Comparison of ENCODE assay signal across 17 mouse cellular contexts in genomic region chr8:34703351-34703750, GRCm38 (mm10).
DNase-seq lines count a peak whose midpoint lies in the region; ATAC-seq lines count a peak whose summit lies in the region.
"Had no signal": no experiment of that assay in that cellular context is flagged by ENCODE, and none has a peak within 500 bp of the region (broad histone marks: within the 10 kb centered on the region; RNA-seq: fewer than 3 reads in every experiment).

No protein-coding gene starts in this region.

- no peak overlapping the region for H3K27ac ChIP-seq in midbrain, embryonic 14.5 days (replicated peaks; ENCODE audit: low read depth, low read length)
- H3K27ac ChIP-seq in midbrain, embryonic 16.5 days (ENCODE audit: low read length), result no peak overlapping the region
- H3K27ac ChIP-seq in forebrain, embryonic 11.5 days (ENCODE audit: low read depth, low read length), result no peak overlapping the region
- no peak overlapping the region for H3K27ac ChIP-seq in limb, embryonic 11.5 days (replicated peaks; ENCODE audit: low read depth, low read length)
- H3K27ac ChIP-seq: embryonic facial prominence, embryonic 13.5 days; gastrocnemius, adult 2 months; heart, adult 2 months; kidney, embryonic 15.5 days; midbrain, embryonic 12.5 days had no signal

- no peaks in the 10 kb centered on the region for H3K4me1 ChIP-seq in midbrain, embryonic 14.5 days (ENCODE audit: control insufficient read depth, insufficient read depth, low read length)
- H3K4me1 ChIP-seq in midbrain, embryonic 16.5 days (ENCODE audit: control insufficient read depth, insufficient read depth, low read length), result no peaks in the 10 kb centered on the region
- no peaks in the 10 kb centered on the region; the same call in 1 of the 2 replicates for H3K4me1 ChIP-seq in forebrain, embryonic 11.5 days (replicated peaks; ENCODE audit: control insufficient read depth, insufficient read depth, low read length)
- H3K4me1 ChIP-seq in limb, embryonic 11.5 days (ENCODE audit: control insufficient read depth, insufficient read depth, low read length), result no peaks in the 10 kb centered on the region
- H3K4me1 ChIP-seq: kidney, embryonic 15.5 days had no signal

- peak; percentile 25 to 39 for DNase-seq in cerebellum, postnatal 25 days
- DNase-seq in cerebellum, adult 11 months, result no peak
- no peak for DNase-seq in midbrain, embryonic 14.5 days
- DNase-seq in forebrain, embryonic 11.5 days (ENCODE audit: low spot score), result peak; percentile 55
- DNase-seq in limb, embryonic 11.5 days (ENCODE audit: low spot score), result no peak
- no peak for DNase-seq in right cerebral cortex, postnatal 10 days (ENCODE audit: low spot score in 2 of 2)
- no peak for DNase-seq in lung, adult 18-20 months
- DNase-seq: cerebellum, adult 11-12 months; gastrocnemius, adult 2 months; heart, adult 2 months; lung, postnatal 36 days; right cerebral cortex, postnatal 4 days; thymus, adult 2 months had no signal

- ATAC-seq in midbrain, embryonic 14.5 days (ENCODE audit: low FRiP score, low TSS enrichment), result peak; percentile 43; the same call in 1 of the 2 replicates
- ATAC-seq in midbrain, embryonic 16.5 days, result no peak
- ATAC-seq in forebrain, embryonic 11.5 days (replicated peaks; ENCODE audit: low FRiP score), result peak; percentile 53; the same call in 1 of the 2 replicates
- no peak for ATAC-seq in limb, embryonic 11.5 days (ENCODE audit: insufficient number of reproducible peaks, low FRiP score, low TSS enrichment, low read depth)

- no peaks in the 10 kb centered on the region for H3K27me3 ChIP-seq in midbrain, embryonic 14.5 days (ENCODE audit: control insufficient read depth, insufficient read depth, low read length)
- H3K27me3 ChIP-seq in midbrain, embryonic 16.5 days (ENCODE audit: control insufficient read depth, insufficient read depth, low read depth, low read length), result no peaks in the 10 kb centered on the region
- no peaks in the 10 kb centered on the region for H3K27me3 ChIP-seq in forebrain, embryonic 11.5 days (ENCODE audit: control insufficient read depth, insufficient read depth, low read length)
- H3K27me3 ChIP-seq in limb, embryonic 11.5 days (ENCODE audit: control insufficient read depth, insufficient read depth, low read length), result no peaks in the 10 kb centered on the region
- H3K27me3 ChIP-seq: kidney, embryonic 15.5 days; midbrain, embryonic 12.5 days had no signal

- H3K4me2 ChIP-seq in midbrain, embryonic 14.5 days (ENCODE audit: low read length), result no peak overlapping the region
- H3K4me2 ChIP-seq in midbrain, embryonic 16.5 days (ENCODE audit: low read length), result no peak overlapping the region
- H3K4me2 ChIP-seq in forebrain, embryonic 11.5 days (ENCODE audit: low read depth, low read length, severe bottlenecking), result no peak overlapping the region
- no peak overlapping the region for H3K4me2 ChIP-seq in limb, embryonic 11.5 days (ENCODE audit: low read depth, severe bottlenecking)
- H3K4me2 ChIP-seq: embryonic facial prominence, embryonic 13.5 days; kidney, embryonic 15.5 days; midbrain, embryonic 12.5 days had no signal

- H3K36me3 ChIP-seq in midbrain, embryonic 14.5 days (ENCODE audit: control insufficient read depth, insufficient read depth, low read length), result no peaks in the 10 kb centered on the region
- H3K36me3 ChIP-seq in midbrain, embryonic 16.5 days (ENCODE audit: control insufficient read depth, insufficient read depth, low read length), result no peaks in the 10 kb centered on the region
- no peaks in the 10 kb centered on the region for H3K36me3 ChIP-seq in forebrain, embryonic 11.5 days (ENCODE audit: control insufficient read depth, insufficient read depth, low read length)
- no peaks in the 10 kb centered on the region for H3K36me3 ChIP-seq in limb, embryonic 11.5 days (ENCODE audit: control insufficient read depth, insufficient read depth, low read length)
- H3K36me3 ChIP-seq: embryonic facial prominence, embryonic 13.5 days; kidney, embryonic 15.5 days; midbrain, embryonic 12.5 days had no signal

- H3K9me3 ChIP-seq in midbrain, embryonic 14.5 days (ENCODE audit: control insufficient read depth, low read length), result no peaks in the 10 kb centered on the region
- H3K9me3 ChIP-seq in midbrain, embryonic 16.5 days (replicated peaks; ENCODE audit: control insufficient read depth, low read length, poor library complexity, severe bottlenecking), result no peaks in the 10 kb centered on the region
- no peaks in the 10 kb centered on the region for H3K9me3 ChIP-seq in forebrain, embryonic 11.5 days (ENCODE audit: control insufficient read depth, low read length)
- H3K9me3 ChIP-seq in limb, embryonic 11.5 days (ENCODE audit: control insufficient read depth, low read length), result no peaks in the 10 kb centered on the region
- H3K9me3 ChIP-seq: embryonic facial prominence, embryonic 13.5 days; kidney, embryonic 15.5 days; midbrain, embryonic 12.5 days had no signal

- 15% methylated on average over 8 of the region's 8 CpGs for WGBS in midbrain, embryonic 14.5 days
- 10% methylated on average over 8 of the region's 8 CpGs for WGBS in midbrain, embryonic 16.5 days
- 5% methylated on average over 6 of the region's 8 CpGs for WGBS in forebrain, embryonic 11.5 days
- 22% methylated on average over 8 of the region's 8 CpGs for WGBS in limb, embryonic 11.5 days

- H3K9ac ChIP-seq in midbrain, embryonic 14.5 days (replicated peaks; ENCODE audit: low read length), result no peak overlapping the region
- H3K9ac ChIP-seq in midbrain, embryonic 16.5 days (ENCODE audit: low read depth, low read length), result no peak overlapping the region
- no peak overlapping the region for H3K9ac ChIP-seq in forebrain, embryonic 11.5 days (ENCODE audit: low read length)
- peak overlapping the region; percentile 37; the same call in 1 of the 2 replicates for H3K9ac ChIP-seq in limb, embryonic 11.5 days (ENCODE audit: low read length)
- H3K9ac ChIP-seq: embryonic facial prominence, embryonic 13.5 days; kidney, embryonic 15.5 days; midbrain, embryonic 12.5 days had no signal

- no peak overlapping the region for H3K4me3 ChIP-seq in midbrain, embryonic 14.5 days (replicated peaks; ENCODE audit: low read depth, low read length)
- H3K4me3 ChIP-seq in midbrain, embryonic 16.5 days (ENCODE audit: low read depth, low read length), result no peak overlapping the region
- H3K4me3 ChIP-seq in forebrain, embryonic 11.5 days (ENCODE audit: low read depth, low read length), result no peak overlapping the region
- no peak overlapping the region for H3K4me3 ChIP-seq in limb, embryonic 11.5 days (ENCODE audit: low read depth, low read length)
- H3K4me3 ChIP-seq: embryonic facial prominence, embryonic 13.5 days; gastrocnemius, adult 2 months; heart, adult 2 months; kidney, embryonic 15.5 days; midbrain, embryonic 12.5 days had no signal

Comparison
In these comparisons a context has a peak if more than half of its experiments do, and no peak if none do; other contexts are left out.
1. DNase-seq: peak in cerebellum, postnatal 25 days (2 of 2) and forebrain, embryonic 11.5 days (single experiment); none in cerebellum, adult 11 months (single experiment), midbrain, embryonic 14.5 days (single experiment), limb, embryonic 11.5 days (single experiment), right cerebral cortex, postnatal 10 days (0 of 2) and lung, adult 18-20 months (0 of 2).
2. ATAC-seq: peak in midbrain, embryonic 14.5 days (single experiment) and forebrain, embryonic 11.5 days (single experiment); none in midbrain, embryonic 16.5 days (single experiment) and limb, embryonic 11.5 days (single experiment).